Mouse (Mus musculus): ENCODE measurements around the gene Acp6.

- no peak for TF ChIP-seq CTCF (IDR thresholded peaks at IDR 0.05; ENCODE audit: insufficient read depth, low read length)
- no peak for TF ChIP-seq POLR2A (IDR thresholded peaks at IDR 0.05; ENCODE audit: borderline replicate concordance, extremely low read depth, low read depth, low read length)
Measured at GRCm38 (mm10) chr3:97159509-97159850, 903 bp downstream of the Acp6 start.

Measured in lung, adult 2 months (tissue).